Mouse (Mus musculus): ENCODE measurements around the gene Utp11. TPM values are rescaled to one million over a fixed set of nuclear protein-coding genes. Genes with fewer than 3 reads are reported as not detected.
"Not testable (repeated sequence)": the region's sequence is repeated elsewhere in the genome, so short reads cannot be mapped to it uniquely, and the experiment has no call there.

The Utp11 gene
- 61.9 and 63.0 TPM in 2 replicates for polyA plus RNA-seq (2016; fragmentation: Nextera tagmentation; extraction: Ambion mirVana)

DNA sequence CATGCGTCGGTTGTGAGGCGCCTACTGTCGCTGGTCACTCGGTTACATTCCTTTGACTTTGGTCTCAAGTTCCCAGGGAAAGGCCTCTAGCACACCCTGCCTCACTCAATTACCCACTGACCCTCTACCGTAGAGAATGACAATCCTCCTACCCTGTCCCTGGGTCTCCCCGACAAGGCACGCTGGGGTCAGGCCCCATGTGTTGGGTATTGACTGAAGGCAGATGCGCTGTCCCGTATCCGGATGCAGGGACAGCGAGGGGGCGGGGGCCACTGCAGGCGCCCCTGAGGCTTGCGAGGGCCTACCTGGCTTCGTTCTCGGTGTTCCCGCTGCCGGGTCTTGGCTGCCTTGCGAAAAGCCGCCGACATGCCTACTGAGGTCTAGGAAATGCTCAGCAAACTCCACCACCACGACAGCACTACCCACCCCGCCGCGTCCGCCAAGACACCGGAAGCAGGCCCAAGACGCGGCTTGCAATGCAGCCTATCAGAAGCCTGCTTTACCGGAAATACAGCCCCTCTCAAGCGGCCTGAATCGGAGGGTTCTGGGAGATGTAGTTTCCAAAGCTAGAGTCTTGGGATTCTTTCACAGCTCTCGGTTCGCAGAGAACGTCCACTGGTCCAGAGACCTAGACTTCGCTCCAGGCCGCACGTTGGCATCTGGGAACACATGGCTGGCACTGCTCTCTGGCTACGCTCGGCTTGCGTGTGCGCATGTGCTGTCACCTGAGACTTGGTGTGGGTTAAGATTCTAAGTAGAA lies at the start of gene Utp11:
Gene Utp11, minus strand, starts transcription at position 466 of the 760 bp plus-strand sequence.
- peak within 1 kb of the TSS; percentile 73 for H3K4me2 ChIP-seq (replicated peaks)
- WGBS = 2% methylated on average over 43 of the region's 43 CpGs

DNA sequence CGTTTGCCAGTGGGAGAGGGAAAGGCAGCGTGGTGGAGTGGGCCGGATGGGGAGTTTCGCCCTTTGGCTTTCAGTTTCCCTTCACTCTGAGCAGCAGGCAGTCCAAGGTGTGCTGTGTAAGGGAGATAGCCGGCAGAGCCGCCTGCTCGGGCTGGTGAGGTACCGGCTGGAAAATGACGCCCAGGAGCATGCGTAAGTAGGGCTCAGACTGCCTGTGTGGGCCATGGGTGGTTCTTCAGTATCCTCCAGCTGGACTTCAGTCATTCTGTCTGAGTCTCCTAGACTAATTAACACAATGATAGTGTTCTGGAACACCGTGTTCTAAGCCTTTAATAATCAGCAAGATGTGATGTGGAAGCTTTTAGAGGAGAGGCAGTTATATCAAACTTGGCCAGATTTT lies 49.4 kb upstream of the Utp11 start:
- Histone ChIP-seq H3K36me3 (peaks cover 8% of the 10 kb centered on the region), H3K4me2 (replicated peaks) (no peak overlapping the region), H3K9me3 (no peaks in the 10 kb centered on the region), H3K4me1 (peaks cover 8% of the 10 kb centered on the region), H3K27ac (replicated peaks) (no peak overlapping the region), H3K27me3 (no peaks in the 10 kb centered on the region), H3K9ac (replicated peaks) (no peak overlapping the region), H3K4me3 (no peak overlapping the region)
- ATAC-seq (ENCODE audit: low FRiP score, low read depth) = no peak
- 86% methylated on average over 11 of the region's 11 CpGs for WGBS

More for the DNA sequence above, at the start of gene Utp11:
- Histone ChIP-seq H3K9ac (replicated peaks) (peak within 1 kb of the TSS; percentile 87), H3K36me3 (peaks cover 6% of the 10 kb centered on the region; the same call in 1 of the 2 replicates), H3K4me1 (peaks cover 13% of the 10 kb centered on the region), H3K9me3 (no peaks in the 10 kb centered on the region), H3K27me3 (peaks cover 24% of the 10 kb centered on the region), H3K4me3 (peak within 1 kb of the TSS; percentile 91), H3K27ac (replicated peaks) (peak within 1 kb of the TSS; percentile 63; the same call in 1 of the 2 replicates)
- ATAC-seq (ENCODE audit: low FRiP score, low read depth) = peak; percentile 97

GRCm38 (mm10) chr4:124741376-124742343 lies 48.3 kb upstream of the Utp11 start, which contains the start of gene Inpp5b:
Inpp5b (plus strand) TSS chr4:124741850.
- H3K36me3 ChIP-seq = peaks cover 8% of the 10 kb centered on the region; the same call in 1 of the 2 replicates
- no peaks in the 10 kb centered on the region for H3K27me3 ChIP-seq
- H3K4me1 ChIP-seq = peaks cover 8% of the 10 kb centered on the region
- 15% methylated on average over 25 of the region's 25 CpGs for WGBS
- H3K27ac ChIP-seq (replicated peaks) = no peak within 1 kb of the TSS
- peak within 1 kb of the TSS; percentile 55 for H3K9ac ChIP-seq (replicated peaks)
- H3K4me2 ChIP-seq (replicated peaks) = peak within 1 kb of the TSS; percentile 58
- H3K9me3 ChIP-seq = no peaks in the 10 kb centered on the region
- H3K4me3 ChIP-seq = peak within 1 kb of the TSS; percentile 52
- peak; percentile 92 for ATAC-seq (ENCODE audit: low FRiP score, low read depth)

DNA sequence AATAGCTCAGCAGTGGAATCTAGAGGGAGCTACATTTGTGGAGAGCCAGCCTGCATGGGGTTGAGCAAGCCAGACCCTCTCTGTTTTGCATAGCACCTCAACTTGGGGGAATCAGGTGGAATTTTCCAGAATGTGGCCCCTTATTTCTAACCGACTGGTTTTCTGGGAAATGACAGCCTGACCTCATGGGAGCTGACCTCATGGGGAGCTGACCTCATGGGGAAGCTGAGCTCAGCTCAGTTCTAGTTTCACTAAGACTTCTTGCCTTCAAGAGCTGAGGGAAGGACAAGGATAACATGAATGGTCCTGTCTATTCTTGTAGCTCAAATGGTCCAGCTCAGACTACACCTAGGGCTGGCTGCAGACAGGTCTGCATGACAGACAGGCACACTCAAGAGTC lies 45.4 kb upstream of the Utp11 start:
- no peak for ATAC-seq (ENCODE audit: low FRiP score, low read depth)
- Histone ChIP-seq H3K36me3 (0 out of 2 replicates have a peak, but pooled peaks cover under 1% of the 10 kb centered on the region), H3K4me3 (no peak overlapping the region), H3K27me3 (no peaks in the 10 kb centered on the region), H3K4me1 (peaks cover 8% of the 10 kb centered on the region), H3K9me3 (no peaks in the 10 kb centered on the region), H3K4me2 (replicated peaks) (no peak overlapping the region), H3K9ac (replicated peaks) (no peak overlapping the region), H3K27ac (replicated peaks) (no peak overlapping the region)
- WGBS = 66% methylated on average over 1 of the region's 1 CpGs

DNA sequence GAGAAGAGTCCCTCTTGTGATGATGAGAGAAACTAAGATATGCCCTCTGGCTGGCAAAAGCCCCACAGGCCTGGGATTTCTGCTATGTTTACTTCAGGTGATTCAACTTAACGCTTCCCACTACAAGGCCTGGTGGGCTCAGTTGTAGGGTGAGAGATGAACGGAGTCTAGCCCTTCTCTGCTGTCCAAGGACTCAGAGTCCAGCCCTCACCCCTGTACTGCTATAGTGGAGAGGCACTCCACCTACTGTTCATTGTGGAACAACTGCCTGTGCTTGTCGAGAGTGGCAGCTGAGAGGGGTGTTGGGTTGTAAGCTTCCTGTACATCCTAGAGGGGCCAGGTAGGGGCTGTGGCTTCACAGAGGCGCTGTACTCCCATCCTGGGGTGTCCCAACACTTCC lies 44.6 kb upstream of the Utp11 start:
- H3K36me3 ChIP-seq = peaks cover 9% of the 10 kb centered on the region
- no peak overlapping the region for H3K4me3 ChIP-seq
- peaks cover 8% of the 10 kb centered on the region for H3K4me1 ChIP-seq
- no peaks in the 10 kb centered on the region for H3K27me3 ChIP-seq
- no peak overlapping the region for H3K4me2 ChIP-seq (replicated peaks)
- H3K27ac ChIP-seq (replicated peaks) = no peak overlapping the region
- WGBS = 55% methylated on average over 4 of the region's 4 CpGs
- no peaks in the 10 kb centered on the region for H3K9me3 ChIP-seq
- ATAC-seq (ENCODE audit: low FRiP score, low read depth) = no peak
- H3K9ac ChIP-seq (replicated peaks) = no peak overlapping the region

DNA sequence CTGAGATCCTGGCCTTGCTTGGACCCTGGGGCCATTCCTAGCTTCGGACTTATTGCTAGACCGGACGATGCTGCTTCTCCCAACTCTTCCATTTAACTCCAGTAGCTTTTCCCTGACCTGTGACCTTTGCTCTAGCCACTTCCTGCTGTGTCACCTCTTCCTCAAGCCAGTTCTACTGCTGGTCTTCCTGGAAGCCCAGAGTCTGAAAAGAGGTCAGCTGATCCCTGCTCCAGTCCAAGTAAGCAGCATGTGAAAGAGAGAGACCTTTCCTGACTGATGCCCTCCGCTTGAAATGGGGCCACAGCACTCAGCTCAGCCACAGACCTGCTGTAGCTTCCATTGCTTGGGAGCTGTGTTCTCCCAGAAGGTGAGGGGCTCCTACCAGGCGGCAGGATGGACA lies 44.1 kb upstream of the Utp11 start:
- Histone ChIP-seq H3K9me3 (no peaks in the 10 kb centered on the region), H3K4me2 (replicated peaks) (no peak overlapping the region), H3K4me1 (peaks cover 6% of the 10 kb centered on the region), H3K27ac (replicated peaks) (no peak overlapping the region), H3K9ac (replicated peaks) (no peak overlapping the region), H3K36me3 (peaks cover 14% of the 10 kb centered on the region), H3K27me3 (no peaks in the 10 kb centered on the region), H3K4me3 (no peak overlapping the region)
- 71% methylated on average over 5 of the region's 5 CpGs for WGBS
- ATAC-seq (ENCODE audit: low FRiP score, low read depth) = no peak

DNA sequence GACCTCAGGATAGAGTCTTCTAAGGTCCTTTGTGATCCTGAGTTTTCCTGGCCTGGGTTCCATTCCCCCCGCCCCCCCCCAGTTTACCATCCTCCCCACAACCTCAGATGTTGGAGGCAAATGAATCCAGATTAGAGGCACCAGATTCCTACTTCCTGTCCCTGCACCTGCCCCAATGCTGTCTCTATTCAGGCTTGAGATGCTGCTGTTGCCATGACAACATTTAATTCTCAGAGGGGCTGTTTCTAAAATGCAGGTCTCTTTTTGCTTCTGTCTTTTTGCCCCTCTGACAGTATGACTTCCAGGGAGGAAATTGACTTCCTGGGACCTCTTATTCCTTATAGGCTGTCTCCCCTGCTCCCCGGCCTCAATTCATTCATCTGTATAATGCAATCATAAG lies 43.6 kb upstream of the Utp11 start:
- no peak overlapping the region; the same call in 1 of the 2 replicates for H3K27ac ChIP-seq (replicated peaks)

DNA sequence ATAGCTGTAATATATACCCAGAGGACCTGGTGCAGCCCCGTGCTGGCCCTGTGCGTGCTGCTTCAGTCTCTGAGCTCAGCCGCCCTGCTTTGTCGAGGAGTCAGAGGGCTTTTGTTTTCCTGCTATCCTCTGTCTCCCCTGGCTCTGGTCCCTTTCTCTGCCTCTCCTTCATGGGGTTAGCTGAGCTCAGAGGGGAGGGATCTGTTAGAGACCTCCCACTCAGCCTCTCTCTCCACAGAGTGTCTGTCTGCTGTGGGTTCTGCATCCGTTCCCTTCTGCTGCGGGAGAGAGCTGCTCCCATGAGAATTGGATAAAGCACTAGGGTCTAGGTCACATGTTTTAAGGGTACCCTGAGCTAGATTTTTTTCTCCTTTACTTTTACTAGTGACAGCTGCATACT lies 32.7 kb upstream of the Utp11 start:
- ATAC-seq (ENCODE audit: low FRiP score, low read depth) = no peak
- H3K4me1 ChIP-seq = no peaks in the 10 kb centered on the region
- H3K27ac ChIP-seq (replicated peaks) = no peak overlapping the region
- no peak overlapping the region for H3K4me3 ChIP-seq
- no peaks in the 10 kb centered on the region for H3K27me3 ChIP-seq
- no peak overlapping the region for H3K4me2 ChIP-seq (replicated peaks)
- WGBS = 88% methylated on average over 6 of the region's 6 CpGs
- peaks cover 97% of the 10 kb centered on the region for H3K36me3 ChIP-seq
- H3K9me3 ChIP-seq = no peaks in the 10 kb centered on the region
- H3K9ac ChIP-seq (replicated peaks) = no peak overlapping the region

More for the DNA sequence above, 43.6 kb upstream of the Utp11 start:
- 57% methylated on average over 2 of the region's 2 CpGs for WGBS
- H3K9me3 ChIP-seq = no peaks in the 10 kb centered on the region
- H3K4me1 ChIP-seq = peaks cover under 1% of the 10 kb centered on the region
- no peak overlapping the region for H3K4me2 ChIP-seq (replicated peaks)
- ATAC-seq (ENCODE audit: low FRiP score, low read depth) = no peak
- H3K9ac ChIP-seq (replicated peaks) = no peak overlapping the region
- no peaks in the 10 kb centered on the region for H3K27me3 ChIP-seq
- no peak overlapping the region for H3K4me3 ChIP-seq
- H3K36me3 ChIP-seq = peaks cover 19% of the 10 kb centered on the region

DNA sequence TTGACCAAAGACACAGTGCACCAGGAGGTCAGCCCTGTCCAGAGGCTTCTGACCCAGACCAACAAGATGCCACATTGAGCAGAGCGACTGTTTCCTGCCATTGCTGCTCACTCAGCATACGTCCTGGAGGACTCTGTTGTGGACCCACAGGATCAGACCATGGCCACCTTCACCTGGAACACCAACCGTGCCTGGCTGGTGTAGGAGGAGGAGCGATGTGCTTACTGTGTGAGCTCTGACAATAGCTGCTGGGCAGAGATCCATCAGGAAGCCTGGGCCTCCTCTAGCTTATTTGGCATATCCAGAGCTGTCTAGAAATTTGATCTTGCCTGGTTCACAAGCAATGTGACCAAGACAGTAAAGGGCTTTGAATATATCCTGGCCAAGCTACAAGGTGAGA lies 25.7 kb upstream of the Utp11 start:
- Histone ChIP-seq H3K9me3 (no peaks in the 10 kb centered on the region), H3K9ac (replicated peaks) (no peak overlapping the region), H3K27me3 (no peaks in the 10 kb centered on the region), H3K4me2 (replicated peaks) (no peak overlapping the region), H3K36me3 (peaks cover 76% of the 10 kb centered on the region), H3K4me3 (no peak overlapping the region), H3K27ac (replicated peaks) (no peak overlapping the region), H3K4me1 (peaks cover 15% of the 10 kb centered on the region)
- 94% methylated on average over 4 of the region's 4 CpGs for WGBS
- no peak for ATAC-seq (ENCODE audit: low FRiP score, low read depth)

DNA sequence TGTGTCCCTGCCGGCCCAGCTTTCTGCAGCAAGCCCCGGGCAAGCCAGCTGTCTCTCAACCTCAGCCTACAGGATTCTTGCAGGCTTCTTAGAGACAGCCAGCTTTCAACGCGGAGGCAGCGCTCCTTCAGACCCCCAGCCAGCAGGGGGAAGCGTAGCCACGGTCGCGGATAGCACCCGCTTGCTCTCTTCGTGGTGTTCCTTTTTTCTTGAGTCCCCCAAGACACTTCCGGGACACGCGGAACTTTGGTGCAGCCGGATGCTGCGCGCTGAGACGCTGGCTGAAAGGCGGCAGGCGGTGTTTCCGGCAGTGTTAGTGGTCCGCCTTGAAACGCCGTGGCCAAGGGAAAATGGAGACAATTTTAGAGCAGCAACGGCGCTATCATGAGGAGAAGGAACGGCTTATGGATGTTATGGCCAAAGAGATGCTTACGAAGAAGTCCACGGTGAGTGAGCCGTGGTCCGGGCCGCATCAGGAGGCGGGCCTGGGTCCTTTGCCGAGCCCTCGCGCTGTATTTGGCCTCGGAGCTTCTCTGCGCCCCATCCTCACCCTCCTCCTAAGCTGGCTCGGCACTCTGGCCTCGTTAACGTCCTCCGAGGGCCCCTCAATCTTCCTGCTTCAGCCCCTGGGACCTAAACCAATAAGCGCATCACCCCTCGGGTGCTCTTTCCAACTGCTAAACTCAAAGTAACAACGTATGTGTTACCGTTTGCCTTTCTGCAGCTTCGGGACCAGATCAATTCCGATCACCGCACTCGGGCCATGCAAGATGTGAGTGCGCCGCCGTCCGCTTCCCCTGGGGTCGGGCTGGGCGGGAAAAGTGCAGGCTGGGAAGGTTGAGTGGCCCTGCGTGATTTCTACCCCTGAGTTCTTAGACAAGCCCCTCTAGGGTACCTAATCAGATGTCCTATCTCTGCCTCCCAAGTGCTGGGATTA lies 21.4 kb upstream of the Utp11 start, which contains the start of gene Sf3a3:
Gene Sf3a3, plus strand, starts transcription at position 232 of the 937 bp plus-strand sequence.
- WGBS = under 1% methylated on average over 57 of the region's 57 CpGs
- H3K27me3 ChIP-seq = peaks cover 9% of the 10 kb centered on the region

GRCm38 (mm10) chr4:124713850-124714249 lies 20.4 kb upstream of the Utp11 start:
- not testable (repeated sequence) for H3K4me2 ChIP-seq (replicated peaks); H3K9me3 ChIP-seq; H3K27ac ChIP-seq (replicated peaks); ATAC-seq (ENCODE audit: low FRiP score, low read depth); H3K9ac ChIP-seq (replicated peaks); H3K4me3 ChIP-seq
- WGBS = 78% methylated on average over 5 of the region's 5 CpGs
- peaks cover 26% of the 10 kb centered on the region for H3K36me3 ChIP-seq
- peaks cover 29% of the 10 kb centered on the region for H3K4me1 ChIP-seq
- peaks cover 19% of the 10 kb centered on the region for H3K27me3 ChIP-seq

More for the DNA sequence above, 21.4 kb upstream of the Utp11 start, which contains the start of gene Sf3a3:
- H3K9me3 ChIP-seq = no peaks in the 10 kb centered on the region
- H3K4me1 ChIP-seq = peaks cover 21% of the 10 kb centered on the region
- H3K27ac ChIP-seq (replicated peaks) = peak within 1 kb of the TSS; percentile 54
- H3K4me3 ChIP-seq = peak within 1 kb of the TSS; percentile 93
- peak within 1 kb of the TSS; percentile 98 for H3K4me2 ChIP-seq (replicated peaks)
- H3K9ac ChIP-seq (replicated peaks) = peak within 1 kb of the TSS; percentile 94
- H3K36me3 ChIP-seq = peaks cover 36% of the 10 kb centered on the region
- peak; percentile 91 for ATAC-seq (ENCODE audit: low FRiP score, low read depth)
